Mouse (Mus musculus) spleen, embryonic (tissue): ENCODE data around the gene Lin54.
"Not testable (repeated sequence)": the region's sequence is repeated elsewhere in the genome, so short reads cannot be mapped to it uniquely, and the experiment has no call there.

Experiments used
- CTCF ChIA-PET: fragments of 350-600 bp; sonication (Branson Sonifier 250); formaldehyde crosslinking; loops from one replicate; lab custom pipeline; 2022; lab: Charles Lee

The Lin54 gene

DNA sequence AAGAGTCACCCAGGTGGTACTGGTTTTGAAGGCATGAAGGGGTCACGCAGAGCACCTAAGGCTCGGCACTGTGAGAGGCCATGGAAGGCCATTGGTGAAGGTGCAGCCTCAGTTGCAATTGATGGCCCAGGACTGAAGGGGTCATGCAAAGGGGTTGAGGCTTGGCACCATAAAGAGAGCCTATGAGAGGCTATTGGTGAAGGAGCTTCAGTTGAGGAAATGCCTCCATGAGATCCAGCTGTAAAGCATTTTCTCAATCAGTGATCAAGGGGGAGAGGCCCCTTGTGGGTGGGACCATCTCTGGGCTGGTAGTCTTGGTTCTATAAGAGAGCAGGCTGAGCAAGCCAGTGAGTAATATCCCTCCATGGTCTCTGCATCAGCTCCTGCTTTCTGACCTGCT lies 74.6 kb downstream of the Lin54 start:
- CTCF ChIA-PET = not testable (repeated sequence)

DNA sequence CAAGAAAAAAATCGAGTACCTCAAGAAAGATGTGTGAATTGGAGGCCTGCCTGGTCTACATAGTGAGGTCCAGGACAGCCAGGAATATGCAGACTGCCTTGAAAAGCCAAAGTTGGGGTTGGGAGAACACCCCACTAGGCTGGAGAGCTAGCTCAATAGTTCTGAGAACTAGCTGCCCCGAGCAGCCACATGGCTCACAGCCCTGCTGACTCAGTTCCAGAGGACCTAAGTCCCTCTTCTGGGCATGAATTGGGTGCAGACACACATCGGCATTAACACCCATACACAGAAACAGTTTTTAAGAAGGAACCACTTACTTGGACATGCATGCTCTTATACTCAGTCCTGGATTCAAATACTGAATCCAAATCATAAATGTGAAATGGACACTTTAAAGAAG lies 76.2 kb downstream of the Lin54 start:
- CTCF ChIA-PET = no interaction called here

DNA sequence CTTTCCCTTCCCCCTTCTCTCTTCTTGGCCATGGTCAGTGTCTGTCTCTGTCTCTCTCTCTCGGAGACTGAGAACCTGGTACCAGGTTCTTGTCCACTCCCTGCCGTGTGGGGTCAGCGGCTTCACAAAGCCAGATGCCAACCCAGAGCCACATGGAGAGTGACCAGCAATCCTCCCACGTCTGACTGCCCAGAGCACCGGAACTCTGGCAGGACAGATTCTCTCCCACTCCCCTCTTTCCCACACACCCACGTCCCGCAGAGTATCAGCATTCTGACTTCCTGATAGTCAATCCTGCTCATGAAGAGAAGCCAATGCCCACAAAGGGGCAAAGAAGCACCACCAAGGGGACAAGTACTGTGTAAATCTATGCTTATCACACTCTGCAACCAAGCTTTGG lies 76.8 kb downstream of the Lin54 start:
- CTCF ChIA-PET = no interaction called here

DNA sequence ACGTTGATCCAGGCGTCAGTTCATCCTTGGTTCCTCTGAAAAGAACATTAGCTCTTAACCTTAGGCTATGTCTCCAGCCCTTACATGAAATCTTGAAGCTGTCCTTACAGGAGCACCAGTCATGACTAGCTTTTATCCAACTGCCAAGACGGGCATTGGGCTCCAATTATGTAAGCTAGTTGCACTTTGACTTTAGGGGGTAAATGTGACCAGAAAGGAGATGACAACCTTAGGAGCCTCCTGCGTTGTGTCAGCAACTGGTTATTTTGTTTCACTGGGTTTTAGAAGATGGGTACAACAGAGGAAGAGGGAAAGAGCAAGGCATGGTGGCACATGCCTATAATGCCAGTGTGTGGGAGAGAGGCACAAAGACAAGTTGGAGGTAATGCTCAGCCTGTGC lies 81.6 kb downstream of the Lin54 start:
- CTCF ChIA-PET = no interaction called here

DNA sequence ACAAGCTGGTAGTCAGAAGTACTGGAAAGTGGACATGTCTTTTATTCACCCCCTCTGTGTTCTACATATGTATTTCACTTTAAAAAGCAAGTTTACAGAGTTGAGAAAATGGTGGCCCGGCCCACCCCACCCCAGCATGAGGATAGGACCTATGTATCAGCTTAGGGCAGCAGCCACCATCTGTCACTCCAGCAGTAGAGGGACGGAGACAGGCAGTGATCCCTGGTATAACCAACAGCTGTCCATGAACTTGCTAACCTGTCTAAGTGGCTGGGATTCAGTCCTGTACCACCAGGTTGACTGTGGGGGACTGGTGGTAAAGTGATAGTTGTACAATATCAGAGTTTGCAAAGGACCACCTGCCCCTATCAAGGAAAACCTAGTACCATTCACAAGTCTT lies 82.4 kb downstream of the Lin54 start:
- CTCF ChIA-PET = interaction anchor here (0.7 kb wide), 1 partner anchor 118 kb away, joined by 9 read pairs; no protein-coding TSS in a partner anchor

DNA sequence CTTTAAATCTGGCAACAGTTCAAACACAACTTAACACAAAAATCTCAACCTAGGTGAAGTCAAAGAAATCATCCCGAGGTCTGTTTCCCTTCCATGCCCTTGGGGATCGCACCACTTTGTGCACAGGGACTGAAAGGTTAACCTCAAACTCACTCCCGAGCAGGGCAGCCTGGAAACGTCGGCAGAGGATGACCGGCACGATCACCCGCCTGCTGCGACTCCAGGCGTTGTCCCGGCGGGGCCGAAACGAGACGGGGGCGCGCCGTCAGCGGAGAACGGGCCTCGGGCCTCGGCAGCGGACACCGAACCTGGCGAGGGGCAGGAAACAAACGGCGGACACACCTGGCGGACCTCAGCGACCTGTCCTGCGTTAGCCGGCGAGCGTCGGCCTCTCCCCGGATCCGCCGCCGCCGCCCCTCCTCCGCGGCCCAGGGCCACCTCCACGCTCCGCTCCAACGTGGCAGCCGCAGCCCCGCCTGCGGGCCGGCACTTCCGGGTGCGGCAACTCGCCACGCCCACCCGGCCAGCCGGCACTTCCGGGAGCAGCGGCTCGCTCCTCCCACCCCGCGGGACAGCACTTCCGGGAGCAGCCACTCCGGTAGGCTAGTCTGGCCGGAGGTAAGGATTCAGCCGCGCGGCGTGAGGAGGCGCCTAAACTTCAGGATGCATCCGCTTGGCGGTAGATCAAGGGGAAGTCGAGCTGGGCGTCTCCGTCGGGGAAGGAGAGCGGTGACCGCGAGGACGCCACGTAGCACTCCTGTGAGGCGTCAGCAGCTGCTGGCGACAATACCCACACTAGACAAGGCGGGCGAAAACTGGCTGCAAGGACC lies 84.5 kb downstream of the Lin54 start, which contains the start of gene Sec31a:
Gene Sec31a (minus strand): TSS at position 474 of the 830 bp plus-strand sequence.
- CTCF ChIA-PET = no interaction called here

DNA sequence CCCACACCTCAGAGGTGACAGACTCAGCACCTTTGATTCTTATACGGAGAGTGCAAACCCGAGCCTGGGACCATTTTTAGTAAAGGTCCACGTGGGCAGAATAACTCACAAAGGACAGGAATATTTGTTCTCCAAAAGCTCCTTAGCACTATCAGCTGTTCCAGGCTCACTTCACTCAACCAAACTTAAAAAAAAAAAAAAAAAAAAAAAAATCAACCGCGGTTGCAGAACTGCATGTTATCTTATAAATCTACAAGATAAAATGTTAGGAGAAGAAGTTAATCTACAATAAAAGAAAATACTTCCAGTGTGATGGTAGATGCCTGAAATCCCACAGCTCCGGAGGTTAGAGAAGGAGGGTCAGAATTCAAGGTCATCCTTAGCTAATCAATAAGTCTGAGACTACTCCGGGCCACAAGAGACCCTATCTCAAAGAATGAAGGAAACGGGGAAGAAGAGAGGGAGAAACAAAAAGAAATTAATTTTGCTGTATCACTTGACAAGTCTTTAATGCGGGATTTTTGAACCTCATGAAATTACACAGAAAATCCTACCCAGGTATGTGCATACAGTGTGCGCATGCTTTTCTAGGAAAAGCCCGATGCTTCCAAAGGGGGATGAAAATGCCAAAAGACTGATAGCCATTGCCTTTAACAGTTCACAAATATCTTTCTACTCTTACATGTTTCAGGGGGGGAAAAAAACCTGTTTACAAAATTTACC lies 85.8 kb downstream of the Lin54 start:
- CTCF ChIA-PET = interaction anchor here (0.5 to 0.6 kb wide), 2 partner anchors 21 to 47 kb away, joined by 4 read pairs; no protein-coding TSS in a partner anchor

DNA sequence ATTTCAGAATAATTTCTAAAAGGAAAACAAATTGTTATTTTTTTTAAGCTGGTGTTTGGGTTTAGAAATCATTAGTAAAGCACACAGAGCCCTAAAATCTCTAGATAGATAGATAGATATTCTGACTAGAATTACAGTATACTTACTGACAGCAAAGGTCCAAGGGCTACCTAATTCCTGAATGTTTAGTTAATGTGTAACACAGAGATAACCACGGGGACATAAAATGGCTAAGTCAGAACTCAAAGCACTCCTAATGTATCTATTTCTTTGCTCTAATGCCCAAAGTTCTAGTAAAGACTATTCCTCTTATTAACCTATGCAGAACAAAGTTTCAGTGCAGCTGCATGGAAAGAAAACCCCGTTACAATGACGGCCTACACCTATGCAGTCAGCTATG lies 87.6 kb downstream of the Lin54 start:
- CTCF ChIA-PET = no interaction called here

DNA sequence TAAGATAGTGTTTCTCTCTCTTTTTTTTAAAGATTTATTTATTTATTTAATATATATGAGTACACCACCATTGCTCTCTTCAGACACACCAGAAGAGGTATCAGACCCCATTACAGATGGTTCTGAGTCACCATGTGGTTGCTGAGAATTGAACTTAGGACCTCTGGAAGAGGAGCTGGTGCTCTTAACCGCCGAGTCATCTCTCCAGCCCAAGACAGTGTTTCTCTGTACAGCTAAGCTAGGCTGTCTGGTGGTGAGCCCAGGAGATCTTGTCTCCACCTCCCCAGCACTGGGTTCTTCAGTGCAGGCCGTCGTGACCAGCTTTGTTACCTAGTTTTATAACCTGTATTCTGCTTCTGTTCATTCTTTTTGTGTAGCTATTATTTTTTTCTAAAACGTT lies 90.2 kb downstream of the Lin54 start:
- CTCF ChIA-PET = no interaction called here

DNA sequence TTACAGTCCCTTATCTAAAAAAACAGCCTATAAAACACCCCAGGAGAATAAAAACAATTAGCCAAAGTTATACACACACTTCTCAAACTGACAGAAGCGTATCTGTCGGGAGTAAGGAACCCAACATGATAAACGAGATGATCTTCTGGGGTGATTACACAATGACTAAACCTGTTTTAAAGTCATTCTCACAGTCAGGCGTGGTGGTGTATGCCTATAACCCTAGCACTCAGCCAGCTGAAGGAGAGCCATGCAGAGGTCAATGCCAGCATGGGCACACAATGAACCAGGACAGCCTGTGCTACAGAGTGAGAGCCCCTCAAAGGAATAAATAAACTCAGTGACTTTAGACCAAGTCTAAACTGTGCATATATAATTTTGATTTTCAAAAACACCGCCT lies 92.0 kb downstream of the Lin54 start:
- CTCF ChIA-PET = no interaction called here

DNA sequence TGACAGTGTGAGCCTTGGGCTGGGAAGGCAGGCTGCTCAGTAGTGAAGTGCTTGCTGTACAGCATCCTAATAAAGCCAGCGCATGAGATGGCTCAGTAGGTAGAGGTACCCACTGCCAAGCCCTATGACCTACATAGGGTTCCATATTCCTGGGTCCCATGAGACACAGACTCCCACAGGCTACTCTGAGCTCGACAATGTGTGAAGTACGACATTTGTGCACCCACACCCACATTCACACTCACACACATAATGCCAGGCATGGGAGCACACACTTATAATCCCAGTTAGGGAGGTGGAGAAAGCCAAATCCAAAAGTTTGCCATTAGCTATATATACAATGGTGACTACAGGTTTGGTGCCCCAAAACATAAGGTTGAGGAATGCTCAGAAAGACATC lies 103.7 kb downstream of the Lin54 start:
- CTCF ChIA-PET = no interaction called here

DNA sequence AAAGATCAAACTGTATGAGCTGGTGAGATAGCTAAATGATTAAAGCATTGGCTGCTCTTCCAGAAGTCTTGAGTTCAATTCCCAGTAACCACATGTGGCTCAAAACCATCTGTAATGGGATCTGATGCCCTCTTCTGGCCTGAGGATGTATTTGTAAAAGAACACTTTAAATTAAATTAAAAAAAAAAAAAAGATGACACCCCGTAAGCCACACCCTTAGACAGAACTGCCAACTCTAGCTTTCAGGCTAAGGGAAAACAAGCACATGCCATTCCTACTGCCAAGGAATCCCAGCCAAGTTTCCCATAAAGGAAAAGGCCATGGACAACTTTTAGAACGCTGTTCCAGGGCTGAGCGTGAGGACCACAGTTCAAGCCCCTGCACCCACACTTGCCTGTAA lies 106.8 kb downstream of the Lin54 start:
- CTCF ChIA-PET = interaction anchor here (0.5 to 0.6 kb wide), 3 partner anchors 17 to 432 kb away, joined by 3 to 5 read pairs (median 4); no protein-coding TSS in a partner anchor

DNA sequence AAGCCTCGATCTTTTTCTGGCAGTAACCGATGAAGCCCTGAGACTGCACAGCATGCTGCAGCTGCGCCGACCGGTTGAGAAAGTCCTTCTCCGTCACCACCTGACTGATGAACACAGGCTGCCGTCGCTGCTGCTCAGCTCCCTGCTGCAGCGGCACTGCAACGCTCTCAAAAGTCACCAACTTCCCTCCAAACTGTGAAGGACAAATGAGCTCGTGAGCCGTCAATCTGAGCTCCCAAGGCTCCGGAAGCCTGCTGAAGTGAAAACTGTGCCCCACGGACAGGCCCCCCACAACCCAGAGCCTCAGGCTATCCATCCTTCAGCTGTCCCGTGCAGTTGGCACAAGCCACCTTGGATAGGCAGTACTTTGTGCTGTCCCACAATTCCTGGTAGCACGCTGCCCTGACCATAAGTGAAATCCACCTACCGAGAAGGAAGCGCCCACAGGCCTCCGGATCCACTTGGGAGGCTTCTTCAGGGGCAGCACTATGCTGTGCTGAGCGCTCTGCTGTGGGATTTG lies 107.9 kb downstream of the Lin54 start:
- CTCF ChIA-PET = no interaction called here
